Mouse (Mus musculus): ENCODE results near the gene Pank4. TPM values are rescaled to one million over a fixed set of nuclear protein-coding genes. Genes with fewer than 3 reads are reported as not detected.

The Pank4 gene
- polyA plus RNA-seq, 1 experiment from 2014 or later = 46.7 TPM

- Histone ChIP-seq H3K4me2 (no peak overlapping the region), H3K36me3 (replicated peaks) (no peaks in the 10 kb centered on the region), H3K9me3 (no peaks in the 10 kb centered on the region), H3K9ac (no peak overlapping the region), H3K27ac (no peak overlapping the region), H3K4me1 (peaks cover 4% of the 10 kb centered on the region), H3K27me3 (no peaks in the 10 kb centered on the region), H3K4me3 (replicated peaks) (no peak overlapping the region)
- 87% methylated on average over 12 of the region's 12 CpGs for WGBS
- no peak for ATAC-seq (ENCODE audit: low FRiP score)
These were observed 34.7 kb upstream of the Pank4 start for GRCm38 (mm10) chr4:154929088-154929660.

- Histone ChIP-seq H3K9ac (no peak overlapping the region), H3K9me3 (no peaks in the 10 kb centered on the region), H3K4me3 (replicated peaks) (no peak overlapping the region), H3K4me2 (no peak overlapping the region), H3K36me3 (replicated peaks) (no peaks in the 10 kb centered on the region), H3K4me1 (peaks cover 13% of the 10 kb centered on the region), H3K27ac (no peak overlapping the region), H3K27me3 (0 out of 2 replicates have a peak, but pooled peaks cover 3% of the 10 kb centered on the region)
- no peak for ATAC-seq (ENCODE audit: low FRiP score)
- WGBS = 64% methylated on average over 13 of the region's 13 CpGs
These were observed 30.5 kb upstream of the Pank4 start for GRCm38 (mm10) chr4:154933306-154933907.

- no peak overlapping the region for H3K4me3 ChIP-seq (replicated peaks)
- 100% methylated on average over 2 of the region's 2 CpGs for WGBS
These were observed 29.1 kb upstream of the Pank4 start for GRCm38 (mm10) chr4:154934800-154935199.

DNA sequence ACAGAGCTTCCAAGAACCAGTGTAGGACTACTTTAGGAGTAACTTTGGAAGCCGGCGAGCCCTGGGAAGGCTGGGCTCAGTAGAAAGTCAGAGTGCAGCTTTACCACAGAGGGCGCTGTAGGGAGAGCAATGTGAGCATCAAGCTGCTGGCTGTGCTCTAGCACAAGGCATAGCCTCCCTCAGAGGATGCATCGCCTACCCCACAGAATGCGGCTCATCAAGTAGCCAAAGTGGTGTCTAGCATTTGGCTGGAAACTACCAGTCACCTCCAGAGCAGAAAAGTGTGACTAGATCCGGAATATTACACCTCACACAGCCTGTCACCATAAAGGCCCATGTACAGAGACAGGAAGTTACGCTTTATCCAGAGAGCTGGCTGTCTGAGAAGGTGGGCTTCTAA, 28.1 kb upstream of the Pank4 start:
- Histone ChIP-seq H3K27ac (no peak overlapping the region), H3K27me3 (0 out of 2 replicates have a peak, but pooled peaks cover 8% of the 10 kb centered on the region), H3K4me1 (peaks cover 10% of the 10 kb centered on the region; the same call in 1 of the 2 replicates), H3K9ac (no peak overlapping the region), H3K4me2 (no peak overlapping the region), H3K9me3 (no peaks in the 10 kb centered on the region), H3K4me3 (replicated peaks) (no peak overlapping the region), H3K36me3 (replicated peaks) (no peaks in the 10 kb centered on the region)
- no peak for ATAC-seq (ENCODE audit: low FRiP score)
- 78% methylated on average over 7 of the region's 7 CpGs for WGBS

More at GRCm38 (mm10) chr4:154934800-154935199, 29.1 kb upstream of the Pank4 start:
- Histone ChIP-seq H3K27me3 (0 out of 2 replicates have a peak, but pooled peaks cover 3% of the 10 kb centered on the region), H3K4me2 (no peak overlapping the region), H3K36me3 (replicated peaks) (no peaks in the 10 kb centered on the region), H3K4me1 (peaks cover 10% of the 10 kb centered on the region; the same call in 1 of the 2 replicates), H3K9me3 (no peaks in the 10 kb centered on the region), H3K9ac (no peak overlapping the region), H3K27ac (no peak overlapping the region)
- ATAC-seq (ENCODE audit: low FRiP score) = no peak

GRCm38 (mm10) chr4:154936542-154937255, 27.2 kb upstream of the Pank4 start:
- H3K9ac ChIP-seq = no peak overlapping the region
- no peaks in the 10 kb centered on the region for H3K9me3 ChIP-seq
- H3K4me1 ChIP-seq = peaks cover 10% of the 10 kb centered on the region; the same call in 1 of the 2 replicates
- ATAC-seq (ENCODE audit: low FRiP score) = no peak
- no peak overlapping the region for H3K4me3 ChIP-seq (replicated peaks)
- no peak overlapping the region for H3K4me2 ChIP-seq
- H3K36me3 ChIP-seq (replicated peaks) = no peaks in the 10 kb centered on the region
- 51% methylated on average over 8 of the region's 8 CpGs for WGBS
- no peak overlapping the region for H3K27ac ChIP-seq
- 0 out of 2 replicates have a peak, but pooled peaks cover 8% of the 10 kb centered on the region for H3K27me3 ChIP-seq

DNA sequence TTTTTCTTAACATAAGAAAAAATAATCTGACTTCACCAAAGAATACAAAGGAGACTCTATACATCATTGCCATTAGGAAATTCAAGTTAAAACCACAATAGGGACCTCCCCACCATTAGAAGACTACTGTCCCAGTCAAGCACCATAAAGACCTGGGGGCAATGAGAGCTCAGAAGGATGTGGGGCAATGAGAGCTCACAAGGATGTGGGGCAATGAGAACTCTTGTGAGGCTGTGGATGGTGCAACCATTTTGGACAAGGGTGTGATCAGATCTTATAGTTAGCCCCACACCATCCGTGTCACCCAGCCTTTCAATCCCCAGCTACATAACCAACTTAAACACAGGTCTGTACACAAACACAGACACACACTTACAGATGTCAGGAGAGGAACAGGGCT, 26.2 kb upstream of the Pank4 start:
- Histone ChIP-seq H3K27me3 (0 out of 2 replicates have a peak, but pooled peaks cover 8% of the 10 kb centered on the region), H3K4me1 (peaks cover 10% of the 10 kb centered on the region; the same call in 1 of the 2 replicates), H3K9ac (no peak overlapping the region), H3K4me3 (replicated peaks) (no peak overlapping the region), H3K27ac (no peak overlapping the region), H3K36me3 (replicated peaks) (no peaks in the 10 kb centered on the region), H3K9me3 (no peaks in the 10 kb centered on the region), H3K4me2 (no peak overlapping the region)
- no peak for ATAC-seq (ENCODE audit: low FRiP score)
- WGBS = 80% methylated on average over 1 of the region's 1 CpGs

DNA sequence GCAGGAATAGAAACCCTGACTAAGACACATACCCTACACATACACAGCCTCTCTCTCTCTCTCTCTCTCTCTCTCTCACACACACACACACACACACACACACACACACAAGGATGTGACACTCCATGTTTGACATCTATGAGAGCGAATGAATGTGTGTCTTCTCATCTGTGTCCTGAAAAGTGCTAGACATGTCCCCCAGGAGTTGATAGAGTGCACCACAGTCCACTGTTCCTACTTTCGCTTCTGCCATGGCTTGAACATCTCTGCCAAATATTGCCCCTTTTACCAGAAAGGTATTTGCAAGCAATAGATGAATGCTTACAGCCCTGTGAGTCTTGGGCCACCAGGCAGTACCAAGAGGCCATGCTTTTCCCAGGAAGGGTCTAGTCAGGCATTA, 23.8 kb upstream of the Pank4 start:
- 81% methylated on average over 2 of the region's 2 CpGs for WGBS
- H3K4me3 ChIP-seq (replicated peaks) = no peak overlapping the region

DNA sequence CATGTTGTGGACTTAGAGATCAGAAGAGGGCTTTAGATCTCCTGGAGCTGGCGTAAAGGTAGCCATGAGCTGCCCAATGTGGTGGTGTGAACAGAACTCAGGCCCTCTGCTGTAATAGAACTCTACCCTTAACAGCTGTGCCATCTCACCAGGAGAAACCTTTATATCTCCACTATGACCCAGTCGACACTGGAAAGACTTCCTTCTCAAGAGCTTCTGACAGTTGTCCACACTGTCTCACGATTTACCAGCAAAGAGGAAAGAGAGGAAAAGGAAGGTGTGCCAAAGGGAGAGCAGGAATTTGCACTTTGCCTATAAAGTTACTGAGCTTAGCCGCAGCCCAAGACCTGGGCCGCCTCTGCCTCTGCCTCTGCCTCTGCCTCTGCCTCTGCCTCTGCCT, 22.1 kb upstream of the Pank4 start:
- no peak overlapping the region for H3K4me2 ChIP-seq
- no peak overlapping the region for H3K4me3 ChIP-seq (replicated peaks)
- H3K27ac ChIP-seq = no peak overlapping the region
- peaks cover 5% of the 10 kb centered on the region; the same call in 1 of the 2 replicates for H3K27me3 ChIP-seq
- no peak overlapping the region for H3K9ac ChIP-seq
- 97% methylated on average over 5 of the region's 5 CpGs for WGBS
- H3K9me3 ChIP-seq = no peaks in the 10 kb centered on the region
- ATAC-seq (ENCODE audit: low FRiP score) = no peak
- H3K36me3 ChIP-seq (replicated peaks) = no peaks in the 10 kb centered on the region
- H3K4me1 ChIP-seq = peaks cover 26% of the 10 kb centered on the region

More for the DNA sequence above, 23.8 kb upstream of the Pank4 start:
- Histone ChIP-seq H3K9ac (no peak overlapping the region), H3K36me3 (replicated peaks) (no peaks in the 10 kb centered on the region), H3K9me3 (no peaks in the 10 kb centered on the region), H3K27me3 (peaks cover 5% of the 10 kb centered on the region; the same call in 1 of the 2 replicates), H3K4me2 (no peak overlapping the region), H3K27ac (no peak overlapping the region), H3K4me1 (peaks cover 19% of the 10 kb centered on the region)
- ATAC-seq (ENCODE audit: low FRiP score) = no peak

- H3K4me2 ChIP-seq = no peak overlapping the region
- ATAC-seq (ENCODE audit: low FRiP score) = no peak
- H3K27ac ChIP-seq = no peak overlapping the region
- no peak overlapping the region for H3K4me3 ChIP-seq (replicated peaks)
- H3K9ac ChIP-seq = no peak overlapping the region
- no peaks in the 10 kb centered on the region for H3K9me3 ChIP-seq
- WGBS = 87% methylated on average over 10 of the region's 10 CpGs
- peaks cover 33% of the 10 kb centered on the region for H3K4me1 ChIP-seq
- H3K36me3 ChIP-seq (replicated peaks) = no peaks in the 10 kb centered on the region
- H3K27me3 ChIP-seq = peaks cover 5% of the 10 kb centered on the region; the same call in 1 of the 2 replicates
These were observed 21.1 kb upstream of the Pank4 start for GRCm38 (mm10) chr4:154942632-154943322.

DNA sequence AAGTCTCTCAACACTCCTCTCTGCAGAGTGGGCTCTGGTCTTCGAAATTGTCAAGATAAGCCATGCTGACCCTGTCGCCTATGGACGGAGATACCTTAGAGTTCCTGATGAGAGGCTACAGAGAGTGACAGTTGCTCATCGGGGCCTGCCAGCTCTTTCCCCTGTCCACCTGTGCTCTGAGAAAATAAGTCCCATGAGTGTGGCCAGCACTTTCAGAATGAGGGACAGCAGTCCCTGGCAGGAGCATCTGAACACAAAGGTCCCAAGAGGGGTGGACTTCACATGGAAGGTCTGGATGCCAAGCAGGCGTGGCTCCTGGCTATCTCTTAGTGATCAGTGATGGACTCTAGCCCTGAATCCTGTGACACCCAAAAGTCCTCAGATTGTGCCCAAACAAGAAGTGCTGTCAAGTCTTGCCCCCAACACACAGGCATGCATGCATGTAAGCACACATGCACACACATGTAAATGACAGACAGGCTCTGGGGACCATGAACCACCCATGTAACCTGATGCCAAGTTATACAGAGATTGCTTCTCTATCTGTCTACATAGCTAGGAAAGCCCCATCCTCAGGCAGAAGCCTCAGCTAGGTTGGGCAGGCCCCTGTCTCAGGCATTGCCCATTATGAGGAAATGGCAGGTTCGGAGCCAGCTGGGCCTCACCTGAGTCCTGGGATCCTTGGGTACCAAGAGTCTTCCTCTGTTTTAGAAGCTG, 20.4 kb upstream of the Pank4 start:
- Histone ChIP-seq H3K9me3 (no peaks in the 10 kb centered on the region), H3K36me3 (replicated peaks) (no peaks in the 10 kb centered on the region), H3K4me1 (peaks cover 39% of the 10 kb centered on the region), H3K9ac (no peak overlapping the region), H3K27me3 (peaks cover 5% of the 10 kb centered on the region; the same call in 1 of the 2 replicates), H3K4me2 (no peak overlapping the region), H3K4me3 (replicated peaks) (no peak overlapping the region), H3K27ac (no peak overlapping the region)
- WGBS = 85% methylated on average over 6 of the region's 6 CpGs
- ATAC-seq (ENCODE audit: low FRiP score) = no peak

DNA sequence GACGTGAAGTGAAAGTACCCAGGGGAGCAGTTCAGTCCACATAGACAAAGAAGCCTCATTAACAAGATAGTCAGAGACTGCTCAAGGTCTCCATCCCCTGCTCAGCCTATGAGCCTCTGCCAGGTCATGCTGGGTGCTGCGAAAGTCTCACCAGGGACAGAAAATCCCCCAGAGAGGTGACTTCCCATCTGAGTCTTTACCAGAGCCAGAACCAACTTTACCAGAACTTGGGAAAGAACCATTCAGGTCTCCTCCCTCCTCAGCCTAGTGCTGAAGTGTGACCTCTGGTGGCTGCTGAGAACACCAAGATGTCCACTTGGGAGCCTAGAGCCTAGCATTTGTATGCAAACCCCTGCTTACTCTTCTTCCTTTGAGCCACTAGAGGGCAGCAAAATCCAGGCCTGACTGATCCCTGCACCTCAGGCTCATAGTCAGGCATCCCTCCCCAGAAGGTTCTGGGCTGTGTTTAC, 19.8 kb upstream of the Pank4 start:
- Histone ChIP-seq H3K27ac (no peak overlapping the region), H3K9ac (no peak overlapping the region), H3K4me1 (peaks cover 45% of the 10 kb centered on the region), H3K9me3 (no peaks in the 10 kb centered on the region), H3K27me3 (peaks cover 5% of the 10 kb centered on the region; the same call in 1 of the 2 replicates), H3K36me3 (replicated peaks) (no peaks in the 10 kb centered on the region), H3K4me2 (no peak overlapping the region), H3K4me3 (replicated peaks) (no peak overlapping the region)
- WGBS = 22% methylated on average over 2 of the region's 2 CpGs
- peak; percentile 53 for ATAC-seq (ENCODE audit: low FRiP score)

All from forebrain, embryonic 12.5 days (tissue).